Comparison of ENCODE assay signal across 8 mouse cellular contexts in genomic region chr3:153943003-153943640, GRCm38 (mm10). TPM values are rescaled to one million over a fixed set of nuclear protein-coding genes. Genes with fewer than 3 reads are reported as not detected.
DNase-seq lines count a peak whose midpoint lies in the region; ATAC-seq lines count a peak whose summit lies in the region.

No protein-coding gene starts in this region.

- H3K4me3 ChIP-seq in stomach, embryonic 15.5 days (replicated peaks), result peak overlapping the region; percentile 74

- peaks cover 9% of the 10 kb centered on the region for H3K4me1 ChIP-seq in stomach, embryonic 15.5 days

- H3K36me3 ChIP-seq in stomach, embryonic 15.5 days, result peaks cover 5% of the 10 kb centered on the region; the same call in 1 of the 2 replicates

- no peaks in the 10 kb centered on the region for H3K27me3 ChIP-seq in stomach, embryonic 15.5 days (replicated peaks)

- H3K9ac ChIP-seq in stomach, embryonic 15.5 days, result peak overlapping the region; percentile 74; the same call in 1 of the 2 replicates

- peak; percentile 15 for DNase-seq in lung, postnatal 36 days
- no peak for DNase-seq in lung, postnatal 10 days
- peak; percentile 50 for DNase-seq in fat pad, adult 2 months (ENCODE audit: extremely low read depth, low read depth, low spot score)
- peak; percentile 46 for DNase-seq in large intestine, adult 2 months (ENCODE audit: low read depth, low spot score)
- DNase-seq in thymus, postnatal 10 days (ENCODE audit: low spot score in 2 of 2), result no peak
- DNase-seq in cerebellum, adult 11-12 months, result no peak
- DNase-seq in right cerebral cortex, adult 18-20 months, result no peak

- H3K27ac ChIP-seq in stomach, embryonic 15.5 days, result peak overlapping the region; percentile 90; the same call in 1 of the 2 replicates

- H3K4me2 ChIP-seq in stomach, embryonic 15.5 days, result peak overlapping the region; percentile 72

- no peak for ATAC-seq in stomach, embryonic 15.5 days (ENCODE audit: insufficient read depth, low FRiP score, low read depth)

- 15% methylated on average over 12 of the region's 12 CpGs for WGBS in large intestine, adult 2 months
- 15% methylated on average over 12 of the region's 12 CpGs for WGBS in stomach, embryonic 15.5 days

- H3K9me3 ChIP-seq in stomach, embryonic 15.5 days, result no peaks in the 10 kb centered on the region

RNA-seq across cellular contexts. Expression of gene Acadm, which starts 1.3 kb away (rescaled TPM):
- polyA plus RNA-seq in large intestine, adult 2 months (2012; rRNA removed), result 34.1 and 51.9 TPM in 2 replicates
- polyA plus RNA-seq in stomach, embryonic 15.5 days (2015; fragmentation: Nextera tagmentation; extraction: Ambion mirVana), result 87.9 and 103 TPM in 2 replicates

RNA-seq across cellular contexts. Expression of gene Slc44a5, which starts 30.1 kb away (rescaled TPM):
- 0.10 and 0.12 TPM in 2 replicates for polyA plus RNA-seq in large intestine, adult 2 months (2012; rRNA removed)
- 0.78 and 0.83 TPM in 2 replicates for polyA plus RNA-seq in stomach, embryonic 15.5 days (2015; fragmentation: Nextera tagmentation; extraction: Ambion mirVana)

RNA-seq across cellular contexts. Expression of gene Rabggtb, which starts 30.3 kb away (rescaled TPM):
- polyA plus RNA-seq in large intestine, adult 2 months (2012; rRNA removed), result 34.6 and 37.3 TPM in 2 replicates
- 52.5 and 56.2 TPM in 2 replicates for polyA plus RNA-seq in stomach, embryonic 15.5 days (2015; fragmentation: Nextera tagmentation; extraction: Ambion mirVana)

RNA-seq across cellular contexts. Expression of gene Msh4, which starts 37.2 kb away (rescaled TPM):
- polyA plus RNA-seq in large intestine, adult 2 months (2012; rRNA removed), result 0.02 and 0.04 TPM in 2 replicates
- 0.08 and 0.09 TPM in 2 replicates for polyA plus RNA-seq in stomach, embryonic 15.5 days (2015; fragmentation: Nextera tagmentation; extraction: Ambion mirVana)

Comparison
In these comparisons a context has a peak if more than half of its experiments do, and no peak if none do; other contexts are left out.
1. DNase-seq: peak in lung, postnatal 36 days (single experiment), fat pad, adult 2 months (single experiment) and large intestine, adult 2 months (single experiment); none in lung, postnatal 10 days (single experiment), thymus, postnatal 10 days (0 of 2), cerebellum, adult 11-12 months (single experiment) and right cerebral cortex, adult 18-20 months (single experiment).